Mouse (Mus musculus): ENCODE results near the gene Vapa. TPM values are rescaled to one million over a fixed set of nuclear protein-coding genes. Genes with fewer than 3 reads are reported as not detected.
A peak's percentile ranks its signal among the peaks of the same experiment; 100 is the strongest.

Vapa gene
- polyA plus RNA-seq, 1 experiment from 2014 or later, result 55.8 TPM

DNA sequence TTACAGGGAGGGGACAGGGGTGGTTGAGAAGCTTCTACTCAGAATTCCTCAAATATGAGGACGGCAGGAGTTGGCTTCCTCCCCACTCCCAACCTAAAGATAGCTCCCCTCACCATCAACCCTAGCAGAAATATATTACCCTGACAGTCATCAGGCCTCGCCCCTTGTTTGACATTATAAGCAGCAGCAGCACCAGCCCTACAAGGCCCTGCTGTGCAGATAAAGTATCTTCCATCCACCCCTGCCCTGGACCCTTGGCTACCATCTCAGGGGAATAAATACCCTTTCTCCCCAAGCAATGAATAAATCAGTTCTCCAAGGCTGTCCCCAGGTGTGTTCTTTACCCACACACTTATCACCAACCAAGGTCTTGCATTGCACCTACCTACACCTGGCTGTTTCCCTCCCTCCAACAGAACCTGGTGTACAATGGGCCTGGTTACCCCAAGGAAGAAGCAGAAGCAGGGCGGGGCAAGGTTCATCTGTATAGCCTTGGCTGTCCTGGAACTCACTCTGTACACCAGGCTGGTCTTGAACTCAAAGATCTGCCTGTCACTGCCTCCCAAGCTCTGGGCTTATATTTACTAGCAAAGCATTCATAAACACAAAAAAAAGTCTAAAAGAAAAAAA is 15.4 kb downstream of the Vapa start:
- Histone ChIP-seq H3K9ac (ENCODE audit: low read depth, low read length) (no peak overlapping the region), H3K27ac (ENCODE audit: low read length) (no peak overlapping the region), H3K27me3 (ENCODE audit: control insufficient read depth, insufficient read depth, low read depth, low read length) (no peaks in the 10 kb centered on the region), H3K36me3 (ENCODE audit: control insufficient read depth, insufficient read depth) (no peaks in the 10 kb centered on the region), H3K4me2 (ENCODE audit: low read depth, low read length) (no peak overlapping the region), H3K4me1 (ENCODE audit: control insufficient read depth, low read depth, low read length) (peaks cover 17% of the 10 kb centered on the region), H3K9me3 (replicated peaks; ENCODE audit: control insufficient read depth, low read length) (no peaks in the 10 kb centered on the region), H3K4me3 (ENCODE audit: low read depth, low read length) (no peak overlapping the region)
- 60% methylated on average over 3 of the region's 3 CpGs for WGBS (ENCODE audit: insufficient replicate concordance)
- no peak for ATAC-seq (ENCODE audit: low read depth)

DNA sequence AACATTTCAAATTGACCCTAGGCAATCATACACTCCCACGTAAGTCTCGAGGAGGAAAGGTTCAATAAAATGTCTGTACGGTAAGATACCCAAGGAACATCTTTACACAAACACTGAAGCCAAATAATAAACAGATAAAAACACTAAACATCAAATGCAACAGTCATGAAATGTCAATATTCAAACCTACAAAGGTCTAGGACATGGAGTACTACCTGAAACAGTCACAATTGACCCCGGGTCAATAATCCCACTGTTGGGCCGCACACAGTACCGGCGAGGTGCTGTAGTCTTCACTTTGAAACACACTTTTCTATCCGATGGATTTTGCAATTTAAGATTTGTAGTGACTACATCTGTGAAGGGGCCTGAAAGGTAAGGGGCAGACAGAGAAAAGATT is 18.7 kb downstream of the Vapa start:
- H3K4me2 ChIP-seq (ENCODE audit: low read depth, low read length), result no peak overlapping the region
- ATAC-seq (ENCODE audit: low read depth), result no peak
- H3K4me1 ChIP-seq (ENCODE audit: control insufficient read depth, low read depth, low read length), result peaks cover 14% of the 10 kb centered on the region
- WGBS (ENCODE audit: insufficient replicate concordance), result 65% methylated on average over 8 of the region's 8 CpGs
- no peak overlapping the region for H3K27ac ChIP-seq (ENCODE audit: low read length)
- no peaks in the 10 kb centered on the region for H3K27me3 ChIP-seq (ENCODE audit: control insufficient read depth, insufficient read depth, low read depth, low read length)
- no peak overlapping the region for H3K9ac ChIP-seq (ENCODE audit: low read depth, low read length)
- no peaks in the 10 kb centered on the region for H3K9me3 ChIP-seq (replicated peaks; ENCODE audit: control insufficient read depth, low read length)
- no peak overlapping the region for H3K4me3 ChIP-seq (ENCODE audit: low read depth, low read length)
- H3K36me3 ChIP-seq (ENCODE audit: control insufficient read depth, insufficient read depth), result no peaks in the 10 kb centered on the region; the same call in 1 of the 2 replicates

DNA sequence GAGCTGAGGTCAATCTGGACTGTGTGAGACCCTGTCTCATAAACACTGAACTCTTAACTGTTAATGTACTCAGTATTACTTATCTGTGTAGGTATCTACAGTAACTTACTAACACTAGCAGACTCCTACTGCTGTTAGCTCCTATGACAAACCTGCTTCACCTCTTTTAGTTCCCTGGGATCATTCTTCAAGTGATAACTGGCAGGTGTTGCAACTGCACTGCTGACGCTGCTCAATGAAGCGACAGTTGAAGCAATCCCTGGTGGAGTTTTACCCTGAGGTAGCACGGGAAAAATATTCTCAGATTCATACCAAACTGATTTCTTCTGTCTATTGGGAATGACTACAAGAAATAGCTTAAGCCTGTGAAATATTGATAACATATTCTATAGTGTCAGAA is 26.5 kb downstream of the Vapa start:
- no peaks in the 10 kb centered on the region for H3K4me1 ChIP-seq (ENCODE audit: control insufficient read depth, low read depth, low read length)
- H3K4me2 ChIP-seq (ENCODE audit: low read depth, low read length), result no peak overlapping the region
- 68% methylated on average over 3 of the region's 3 CpGs for WGBS (ENCODE audit: insufficient replicate concordance)
- H3K9ac ChIP-seq (ENCODE audit: low read depth, low read length), result no peak overlapping the region
- ATAC-seq (ENCODE audit: low read depth), result no peak
- H3K27me3 ChIP-seq (ENCODE audit: control insufficient read depth, insufficient read depth, low read depth, low read length), result no peaks in the 10 kb centered on the region
- peaks cover under 1% of the 10 kb centered on the region; the same call in 1 of the 2 replicates for H3K36me3 ChIP-seq (ENCODE audit: control insufficient read depth, insufficient read depth)
- no peak overlapping the region for H3K4me3 ChIP-seq (ENCODE audit: low read depth, low read length)
- no peak overlapping the region for H3K27ac ChIP-seq (ENCODE audit: low read length)
- no peaks in the 10 kb centered on the region for H3K9me3 ChIP-seq (replicated peaks; ENCODE audit: control insufficient read depth, low read length)

GRCm38 (mm10) chr17:65581440-65581839 is 31.9 kb downstream of the Vapa start:
- H3K9ac ChIP-seq (ENCODE audit: low read depth, low read length), result no peak overlapping the region
- H3K4me3 ChIP-seq (ENCODE audit: low read depth, low read length), result no peak overlapping the region
- no peak for ATAC-seq (ENCODE audit: low read depth)
- H3K27ac ChIP-seq (ENCODE audit: low read length), result no peak overlapping the region
- H3K9me3 ChIP-seq (replicated peaks; ENCODE audit: control insufficient read depth, low read length), result no peaks in the 10 kb centered on the region
- no peaks in the 10 kb centered on the region for H3K4me1 ChIP-seq (ENCODE audit: control insufficient read depth, low read depth, low read length)
- H3K36me3 ChIP-seq (ENCODE audit: control insufficient read depth, insufficient read depth), result peaks cover 11% of the 10 kb centered on the region
- no peaks in the 10 kb centered on the region for H3K27me3 ChIP-seq (ENCODE audit: control insufficient read depth, insufficient read depth, low read depth, low read length)
- 90% methylated on average over 5 of the region's 5 CpGs for WGBS (ENCODE audit: insufficient replicate concordance)
- no peak overlapping the region for H3K4me2 ChIP-seq (ENCODE audit: low read depth, low read length)

- Histone ChIP-seq H3K9ac (ENCODE audit: low read depth, low read length) (no peak overlapping the region), H3K27me3 (ENCODE audit: control insufficient read depth, insufficient read depth, low read depth, low read length) (no peaks in the 10 kb centered on the region), H3K36me3 (ENCODE audit: control insufficient read depth, insufficient read depth) (peaks cover 11% of the 10 kb centered on the region), H3K4me2 (ENCODE audit: low read depth, low read length) (no peak overlapping the region), H3K9me3 (replicated peaks; ENCODE audit: control insufficient read depth, low read length) (no peaks in the 10 kb centered on the region), H3K4me3 (ENCODE audit: low read depth, low read length) (no peak overlapping the region), H3K27ac (ENCODE audit: low read length) (no peak overlapping the region), H3K4me1 (ENCODE audit: control insufficient read depth, low read depth, low read length) (no peaks in the 10 kb centered on the region)
- 87% methylated on average over 7 of the region's 7 CpGs for WGBS (ENCODE audit: insufficient replicate concordance)
- no peak for ATAC-seq (ENCODE audit: low read depth)
Observed at GRCm38 (mm10) chr17:65579766-65580165, 33.6 kb downstream of the Vapa start.

DNA sequence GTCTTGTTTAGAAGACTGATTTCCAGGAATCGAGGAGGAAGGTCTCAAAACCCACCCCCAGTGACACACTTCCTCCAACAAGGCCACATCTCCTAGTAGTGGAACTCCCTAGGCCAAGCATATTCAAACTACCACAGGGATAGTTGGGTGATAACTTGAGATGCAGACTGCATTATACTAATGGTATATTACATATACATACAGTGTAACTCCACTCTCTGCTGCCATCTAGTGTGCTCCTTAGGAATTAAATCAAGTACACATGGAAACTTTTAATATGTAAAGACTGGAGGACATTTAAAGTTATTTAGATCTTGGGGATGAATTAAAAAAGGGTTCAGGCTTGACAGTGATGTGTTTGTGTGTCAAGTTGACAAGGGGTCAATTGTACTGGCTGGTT is 38.0 kb downstream of the Vapa start:
- Histone ChIP-seq H3K9me3 (replicated peaks; ENCODE audit: control insufficient read depth, low read length) (no peaks in the 10 kb centered on the region), H3K9ac (ENCODE audit: low read depth, low read length) (no peak overlapping the region), H3K27me3 (ENCODE audit: control insufficient read depth, insufficient read depth, low read depth, low read length) (no peaks in the 10 kb centered on the region), H3K4me2 (ENCODE audit: low read depth, low read length) (no peak overlapping the region), H3K4me1 (ENCODE audit: control insufficient read depth, low read depth, low read length) (no peaks in the 10 kb centered on the region), H3K36me3 (ENCODE audit: control insufficient read depth, insufficient read depth) (peaks cover under 1% of the 10 kb centered on the region), H3K4me3 (ENCODE audit: low read depth, low read length) (no peak overlapping the region), H3K27ac (ENCODE audit: low read length) (no peak overlapping the region)
- 47% methylated on average over 1 of the region's 1 CpGs for WGBS (ENCODE audit: insufficient replicate concordance)
- ATAC-seq (ENCODE audit: low read depth), result peak; percentile 16; the same call in 1 of the 2 replicates

GRCm38 (mm10) chr17:65574850-65575249 is 38.5 kb downstream of the Vapa start:
- Histone ChIP-seq H3K36me3 (ENCODE audit: control insufficient read depth, insufficient read depth) (no peaks in the 10 kb centered on the region), H3K4me3 (ENCODE audit: low read depth, low read length) (no peak overlapping the region), H3K9me3 (replicated peaks; ENCODE audit: control insufficient read depth, low read length) (no peaks in the 10 kb centered on the region), H3K4me1 (ENCODE audit: control insufficient read depth, low read depth, low read length) (no peaks in the 10 kb centered on the region), H3K9ac (ENCODE audit: low read depth, low read length) (no peak overlapping the region), H3K27ac (ENCODE audit: low read length) (no peak overlapping the region), H3K4me2 (ENCODE audit: low read depth, low read length) (no peak overlapping the region), H3K27me3 (ENCODE audit: control insufficient read depth, insufficient read depth, low read depth, low read length) (no peaks in the 10 kb centered on the region)
- 71% methylated on average over 8 of the region's 8 CpGs for WGBS (ENCODE audit: insufficient replicate concordance)
- no peak for ATAC-seq (ENCODE audit: low read depth)

DNA sequence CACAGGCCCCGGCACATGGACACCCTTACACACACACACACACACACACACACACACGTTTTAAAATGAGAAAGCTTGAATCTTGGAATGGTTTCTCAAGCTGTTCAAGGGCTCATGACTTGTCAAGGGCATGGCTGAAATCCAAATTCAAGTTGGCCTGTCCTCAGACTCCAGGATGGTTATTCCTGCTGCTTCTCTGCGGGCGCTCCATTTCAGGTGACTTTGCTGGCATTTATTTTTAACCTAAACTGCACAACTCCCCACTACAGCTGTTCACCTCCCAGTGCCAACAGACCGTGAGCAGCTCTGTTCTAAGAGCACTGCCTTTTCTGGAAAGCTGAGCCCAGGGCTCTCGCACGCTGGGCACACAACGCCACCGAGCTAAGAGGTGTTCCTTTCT is 41.5 kb downstream of the Vapa start:
- Histone ChIP-seq H3K9me3 (replicated peaks; ENCODE audit: control insufficient read depth, low read length) (no peaks in the 10 kb centered on the region), H3K36me3 (ENCODE audit: control insufficient read depth, insufficient read depth) (no peaks in the 10 kb centered on the region), H3K4me1 (ENCODE audit: control insufficient read depth, low read depth, low read length) (no peaks in the 10 kb centered on the region), H3K4me3 (ENCODE audit: low read depth, low read length) (no peak overlapping the region), H3K4me2 (ENCODE audit: low read depth, low read length) (no peak overlapping the region), H3K27ac (ENCODE audit: low read length) (no peak overlapping the region), H3K27me3 (ENCODE audit: control insufficient read depth, insufficient read depth, low read depth, low read length) (no peaks in the 10 kb centered on the region), H3K9ac (ENCODE audit: low read depth, low read length) (no peak overlapping the region)
- WGBS (ENCODE audit: insufficient replicate concordance), result 57% methylated on average over 9 of the region's 9 CpGs
- ATAC-seq (ENCODE audit: low read depth), result no peak

GRCm38 (mm10) chr17:65571466-65571865 is 41.9 kb downstream of the Vapa start:
- H3K27me3 ChIP-seq (ENCODE audit: control insufficient read depth, insufficient read depth, low read depth, low read length), result no peaks in the 10 kb centered on the region
- H3K9me3 ChIP-seq (replicated peaks; ENCODE audit: control insufficient read depth, low read length), result no peaks in the 10 kb centered on the region
- H3K4me1 ChIP-seq (ENCODE audit: control insufficient read depth, low read depth, low read length), result no peaks in the 10 kb centered on the region
- WGBS (ENCODE audit: insufficient replicate concordance), result 73% methylated on average over 8 of the region's 8 CpGs
- no peak overlapping the region for H3K4me3 ChIP-seq (ENCODE audit: low read depth, low read length)
- H3K27ac ChIP-seq (ENCODE audit: low read length), result no peak overlapping the region
- no peaks in the 10 kb centered on the region for H3K36me3 ChIP-seq (ENCODE audit: control insufficient read depth, insufficient read depth)
- no peak overlapping the region for H3K4me2 ChIP-seq (ENCODE audit: low read depth, low read length)
- no peak overlapping the region for H3K9ac ChIP-seq (ENCODE audit: low read depth, low read length)
- no peak for ATAC-seq (ENCODE audit: low read depth)
